Mouse (Mus musculus) megakaryocyte-erythroid progenitor cell, adult 5-6 weeks (primary cell): Measurements from ENCODE around the gene Hspbp1. TPM values are rescaled to one million over a fixed set of nuclear protein-coding genes. Genes with fewer than 3 reads are reported as not detected.

Experiments used
- total RNA-seq, 2 experiments: library from RNA; stranded (forward) in 1 of 2; stranded (reverse) in 1 of 2; fragments of 200-1000, 215-1000 nt in 1 of 2; fragments of >200 nt in 1 of 2; fragmentation: Nextera tagmentation in 1 of 2; gene quantifications; 2 replicates each; pipeline ENCODE4 v1.2.3; 2014 to 2017

Hspbp1 gene
- total RNA-seq, 2 experiments from 2014 or later = 44.9 to 69.0 TPM

Other genes with a start within 250 kb of the Hspbp1 start
- gene Rdh13, start 239.4 kb downstream of the Hspbp1 start, total RNA-seq (2014; fragmentation: Nextera tagmentation) = 8.3 and 13.6 TPM in 2 replicates
- 14.7 and 17.3 TPM in 2 replicates for gene Rdh13, start 239.4 kb downstream of the Hspbp1 start, total RNA-seq (2017)
- gene Eps8l1, start 224.4 kb downstream of the Hspbp1 start, total RNA-seq (2014; fragmentation: Nextera tagmentation) = 4.8 and 6.7 TPM in 2 replicates
- 0.89 and 5.0 TPM in 2 replicates for gene Eps8l1, start 224.4 kb downstream of the Hspbp1 start, total RNA-seq (2017)
- 118 and 125 TPM in 2 replicates for gene Ppp1r12c, start 183.4 kb downstream of the Hspbp1 start, total RNA-seq (2014; fragmentation: Nextera tagmentation)
- 85.0 and 96.2 TPM in 2 replicates for gene Ppp1r12c, start 183.4 kb downstream of the Hspbp1 start, total RNA-seq (2017)
- gene Tnnt1, start 168.7 kb downstream of the Hspbp1 start, total RNA-seq (2014; fragmentation: Nextera tagmentation) = 1.4 TPM in 1 of 2 replicates, not detected in the other
- gene Tnnt1, start 168.7 kb downstream of the Hspbp1 start, total RNA-seq (2017) = 0.95 and 3.0 TPM in 2 replicates
- gene Tnni3, start 160.8 kb downstream of the Hspbp1 start, total RNA-seq (2014; fragmentation: Nextera tagmentation) = 2.1 and 10.2 TPM in 2 replicates
- 2.4 TPM in 1 of 2 replicates, not detected in the other for gene Tnni3, start 160.8 kb downstream of the Hspbp1 start, total RNA-seq (2017)
- gene Dnaaf3, start 152.6 kb downstream of the Hspbp1 start, total RNA-seq (2014; fragmentation: Nextera tagmentation) = 1.6 and 2.8 TPM in 2 replicates
- gene Dnaaf3, start 152.6 kb downstream of the Hspbp1 start, total RNA-seq (2017) = 0.23 TPM in 1 of 2 replicates, not detected in the other
- 0.42 TPM in 1 of 2 replicates, not detected in the other for gene Syt5, start 137.5 kb downstream of the Hspbp1 start, total RNA-seq (2014; fragmentation: Nextera tagmentation)
- gene Syt5, start 137.5 kb downstream of the Hspbp1 start, total RNA-seq (2017) = not detected in 2 replicates
- gene Ptprh, start 81.0 kb downstream of the Hspbp1 start, total RNA-seq (2014; fragmentation: Nextera tagmentation) = not detected in 2 replicates
- gene Ptprh, start 81.0 kb downstream of the Hspbp1 start, total RNA-seq (2017) = 0.46 TPM in 1 of 2 replicates, not detected in the other
- gene Tmem86b, start 53.6 kb downstream of the Hspbp1 start, total RNA-seq (2014; fragmentation: Nextera tagmentation) = 17.6 and 19.4 TPM in 2 replicates
- 7.7 and 15.6 TPM in 2 replicates for gene Tmem86b, start 53.6 kb downstream of the Hspbp1 start, total RNA-seq (2017)
- 81.4 and 118 TPM in 2 replicates for gene Ppp6r1, start 26.0 kb downstream of the Hspbp1 start, total RNA-seq (2014; fragmentation: Nextera tagmentation)
- 82.5 and 90.9 TPM in 2 replicates for gene Ppp6r1, start 26.0 kb downstream of the Hspbp1 start, total RNA-seq (2017)
- gene Brsk1, start 5.5 kb upstream of the Hspbp1 start, total RNA-seq (2014; fragmentation: Nextera tagmentation) = not detected in 2 replicates
- not detected in 2 replicates for gene Brsk1, start 5.5 kb upstream of the Hspbp1 start, total RNA-seq (2017)
- not detected in 2 replicates for gene Tmem150b, start 40.2 kb upstream of the Hspbp1 start, total RNA-seq (2014; fragmentation: Nextera tagmentation)
- 0.33 and 1.1 TPM in 2 replicates for gene Tmem150b, start 40.2 kb upstream of the Hspbp1 start, total RNA-seq (2017)
- 75.8 and 96.3 TPM in 2 replicates for gene Kmt5c, start 55.0 kb upstream of the Hspbp1 start, total RNA-seq (2014; fragmentation: Nextera tagmentation)
- 25.6 and 52.4 TPM in 2 replicates for gene Kmt5c, start 55.0 kb upstream of the Hspbp1 start, total RNA-seq (2017)
- 279 and 377 TPM in 2 replicates for gene Cox6b2, start 68.0 kb upstream of the Hspbp1 start, total RNA-seq (2014; fragmentation: Nextera tagmentation)
- 151 and 283 TPM in 2 replicates for gene Cox6b2, start 68.0 kb upstream of the Hspbp1 start, total RNA-seq (2017)
- not detected in 2 replicates for gene Fam71e2, start 86.2 kb upstream of the Hspbp1 start, total RNA-seq (2014; fragmentation: Nextera tagmentation)
- gene Fam71e2, start 86.2 kb upstream of the Hspbp1 start, total RNA-seq (2017) = not detected in 2 replicates
- gene Il11, start 97.8 kb upstream of the Hspbp1 start, total RNA-seq (2014; fragmentation: Nextera tagmentation) = not detected in 2 replicates
- 0.15 TPM in 1 of 2 replicates, not detected in the other for gene Il11, start 97.8 kb upstream of the Hspbp1 start, total RNA-seq (2017)
- not detected in 2 replicates for gene Tmem190, start 97.9 kb upstream of the Hspbp1 start, total RNA-seq (2014; fragmentation: Nextera tagmentation)
- not detected in 2 replicates for gene Tmem190, start 97.9 kb upstream of the Hspbp1 start, total RNA-seq (2017)
- gene Tmem238, start 104.6 kb upstream of the Hspbp1 start, total RNA-seq (2014; fragmentation: Nextera tagmentation) = 15.1 and 17.8 TPM in 2 replicates
- gene Tmem238, start 104.6 kb upstream of the Hspbp1 start, total RNA-seq (2017) = 21.3 and 26.1 TPM in 2 replicates
- 3,204 and 3,219 TPM in 2 replicates for gene Rpl28, start 107.8 kb upstream of the Hspbp1 start, total RNA-seq (2014; fragmentation: Nextera tagmentation)
- 676 and 1,069 TPM in 2 replicates for gene Rpl28, start 107.8 kb upstream of the Hspbp1 start, total RNA-seq (2017)
- 291 and 381 TPM in 2 replicates for gene Ube2s, start 127.5 kb upstream of the Hspbp1 start, total RNA-seq (2014; fragmentation: Nextera tagmentation)
- 146 and 204 TPM in 2 replicates for gene Ube2s, start 127.5 kb upstream of the Hspbp1 start, total RNA-seq (2017)
- 0.31 TPM in 1 of 2 replicates, not detected in the other for gene Shisa7, start 159.6 kb upstream of the Hspbp1 start, total RNA-seq (2014; fragmentation: Nextera tagmentation)
- not detected in 2 replicates for gene Shisa7, start 159.6 kb upstream of the Hspbp1 start, total RNA-seq (2017)
- 1.8 and 12.5 TPM in 2 replicates for gene Isoc2b, start 185.2 kb upstream of the Hspbp1 start, total RNA-seq (2014; fragmentation: Nextera tagmentation)
- gene Isoc2b, start 185.2 kb upstream of the Hspbp1 start, total RNA-seq (2017) = 13.3 and 86.2 TPM in 2 replicates
- gene Isoc2a, start 192.1 kb upstream of the Hspbp1 start, total RNA-seq (2014; fragmentation: Nextera tagmentation) = 7.9 and 9.6 TPM in 2 replicates
- 7.4 and 13.2 TPM in 2 replicates for gene Isoc2a, start 192.1 kb upstream of the Hspbp1 start, total RNA-seq (2017)
- gene Gm36210, start 221.4 kb upstream of the Hspbp1 start, total RNA-seq (2014; fragmentation: Nextera tagmentation) = not detected in 2 replicates
- gene Gm36210, start 221.4 kb upstream of the Hspbp1 start, total RNA-seq (2017) = not detected in 2 replicates
- gene Zfp628, start 230.1 kb upstream of the Hspbp1 start, total RNA-seq (2014; fragmentation: Nextera tagmentation) = 8.2 and 11.6 TPM in 2 replicates
- gene Zfp628, start 230.1 kb upstream of the Hspbp1 start, total RNA-seq (2017) = 1.1 and 1.2 TPM in 2 replicates
- 6.6 TPM in 1 of 2 replicates, not detected in the other for gene Nat14, start 237.0 kb upstream of the Hspbp1 start, total RNA-seq (2014; fragmentation: Nextera tagmentation)
- 0.23 and 1.9 TPM in 2 replicates for gene Nat14, start 237.0 kb upstream of the Hspbp1 start, total RNA-seq (2017)
- gene Ssc5d, start 240.7 kb upstream of the Hspbp1 start, total RNA-seq (2014; fragmentation: Nextera tagmentation) = not detected in 2 replicates
- gene Ssc5d, start 240.7 kb upstream of the Hspbp1 start, total RNA-seq (2017) = not detected in 2 replicates